Mouse (Mus musculus): ENCODE measurements around the gene Col4a4. TPM values are rescaled to one million over a fixed set of nuclear protein-coding genes. Genes with fewer than 3 reads are reported as not detected.

Col4a4 gene
- total RNA-seq, 1 experiment from 2014 or later = not detected

DNA sequence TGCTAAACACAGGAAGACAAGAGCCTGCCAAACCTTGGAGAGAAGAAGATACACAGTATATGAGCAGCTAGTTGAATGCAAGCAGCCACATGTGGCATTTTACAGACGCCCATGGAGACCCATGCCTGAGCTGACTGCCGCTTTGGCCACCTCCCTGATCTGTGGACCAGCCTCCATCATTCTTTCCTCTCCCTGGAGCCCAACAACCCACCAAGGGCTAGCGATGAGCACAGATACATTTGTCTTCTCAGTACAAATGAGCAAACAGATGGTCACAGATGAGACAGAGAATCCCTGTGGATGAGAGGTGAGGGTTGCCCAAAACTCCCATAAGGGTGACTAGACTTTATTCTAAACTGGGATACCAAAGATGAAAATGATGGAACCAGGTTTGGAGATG is 132.6 kb downstream of the Col4a4 start:
- ATAC-seq (replicated peaks in 1 of 2; ENCODE audit: insufficient read depth in 1 of 2, low FRiP score in 2 of 2, low TSS enrichment in 1 of 2, low read depth in 1 of 2, poor library complexity in 2 of 2, severe bottlenecking in 2 of 2) = no peak

DNA sequence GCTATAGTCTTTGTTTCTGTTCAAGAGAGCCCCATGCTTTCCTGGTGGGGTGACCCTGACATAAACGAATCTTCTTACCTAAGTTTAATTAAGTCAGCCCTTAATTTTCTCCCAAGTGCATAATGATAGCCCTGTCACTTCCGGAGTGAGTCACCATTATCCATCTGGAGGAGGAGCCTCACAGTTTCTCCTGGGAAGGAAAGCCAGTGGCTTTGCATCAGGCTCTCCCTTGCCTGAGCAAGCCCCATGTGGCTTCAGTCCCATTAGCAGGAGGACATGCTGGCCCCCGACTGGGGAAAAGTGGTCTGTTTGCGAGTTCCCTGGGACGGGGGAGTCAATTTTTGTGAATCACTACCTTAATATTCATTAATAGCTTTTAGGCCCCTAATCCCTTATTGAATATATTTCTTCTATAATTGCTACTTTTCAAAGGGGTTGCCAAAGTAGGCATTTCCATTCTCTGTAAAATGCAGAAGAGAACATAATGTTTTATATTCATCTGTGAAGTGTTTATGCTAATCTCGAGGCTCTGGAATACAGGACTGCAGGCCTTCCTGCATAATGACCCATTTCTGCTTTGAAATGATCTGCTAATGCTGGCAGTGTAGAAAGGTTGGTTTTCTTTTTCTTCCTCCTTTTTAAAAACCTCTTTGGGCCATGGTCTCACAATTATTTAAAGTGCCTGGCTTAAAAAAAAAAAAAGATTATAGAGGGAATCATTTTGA is 134.6 kb downstream of the Col4a4 start:
- ATAC-seq (replicated peaks in 1 of 2; ENCODE audit: insufficient read depth in 1 of 2, low FRiP score in 2 of 2, low TSS enrichment in 1 of 2, low read depth in 1 of 2, poor library complexity in 2 of 2, severe bottlenecking in 2 of 2) = no peak

DNA sequence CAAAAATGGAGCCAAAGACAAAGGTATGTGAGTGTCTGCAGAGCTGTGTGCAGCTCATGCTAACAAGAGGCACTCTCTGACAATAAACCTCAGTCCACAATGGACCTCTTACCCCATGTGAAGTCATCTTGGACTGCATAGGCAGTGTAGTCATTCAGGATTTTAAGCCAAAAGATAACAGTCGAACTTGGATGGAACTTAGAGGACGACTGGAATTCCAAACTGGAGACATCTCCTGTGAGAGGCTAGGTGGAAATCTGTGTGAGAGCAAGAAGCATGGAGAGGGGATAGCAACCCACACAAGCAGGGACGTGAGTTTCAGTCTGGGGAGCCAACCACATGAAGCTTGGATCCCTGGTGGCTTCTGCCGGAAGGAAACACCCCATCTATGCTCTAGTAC is 136.8 kb downstream of the Col4a4 start:
- no peak for ATAC-seq (replicated peaks in 1 of 2; ENCODE audit: insufficient read depth in 1 of 2, low FRiP score in 2 of 2, low TSS enrichment in 1 of 2, low read depth in 1 of 2, poor library complexity in 2 of 2, severe bottlenecking in 2 of 2)

DNA sequence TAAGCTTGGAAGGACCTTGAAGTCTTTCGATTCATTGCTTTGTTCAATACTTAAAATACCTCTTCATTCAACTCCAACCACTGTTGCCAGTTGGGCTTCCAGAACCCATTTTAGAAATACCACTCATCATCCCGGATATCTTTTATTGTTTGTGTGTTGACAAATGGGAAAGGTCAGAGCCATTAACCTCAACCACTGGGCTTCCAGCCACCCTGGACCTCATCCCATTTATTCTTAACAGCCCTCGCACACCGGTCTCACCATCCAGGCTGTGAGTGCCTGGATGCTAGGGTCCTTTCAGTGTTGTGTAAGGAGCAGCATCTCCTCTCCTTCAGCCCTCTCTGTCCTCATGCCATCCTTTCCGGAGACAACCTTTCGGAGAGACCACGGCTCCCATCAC is 140.6 kb downstream of the Col4a4 start:
- no peak for ATAC-seq (replicated peaks in 1 of 2; ENCODE audit: insufficient read depth in 1 of 2, low FRiP score in 2 of 2, low TSS enrichment in 1 of 2, low read depth in 1 of 2, poor library complexity in 2 of 2, severe bottlenecking in 2 of 2)

DNA sequence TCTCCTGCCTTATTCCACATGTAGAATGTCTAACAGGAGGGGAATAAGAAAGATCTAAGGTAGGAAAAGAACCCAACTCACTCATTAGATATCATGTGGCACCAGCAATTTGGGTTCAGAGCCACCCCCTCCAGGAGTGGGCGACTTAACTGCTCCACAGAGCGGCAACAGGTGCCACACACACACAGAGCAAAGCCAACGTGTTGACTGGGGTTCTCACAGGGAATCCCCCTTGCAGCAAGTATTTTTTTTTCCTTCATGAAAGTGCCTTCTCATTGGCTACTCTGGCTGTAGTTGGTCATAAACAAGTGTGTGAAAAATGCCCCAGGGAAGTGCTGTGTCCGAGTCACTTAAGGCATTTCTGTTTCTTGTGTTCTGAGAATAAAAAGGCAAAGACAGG is 143.1 kb downstream of the Col4a4 start:
- no peak for ATAC-seq (replicated peaks in 1 of 2; ENCODE audit: insufficient read depth in 1 of 2, low FRiP score in 2 of 2, low TSS enrichment in 1 of 2, low read depth in 1 of 2, poor library complexity in 2 of 2, severe bottlenecking in 2 of 2)

DNA sequence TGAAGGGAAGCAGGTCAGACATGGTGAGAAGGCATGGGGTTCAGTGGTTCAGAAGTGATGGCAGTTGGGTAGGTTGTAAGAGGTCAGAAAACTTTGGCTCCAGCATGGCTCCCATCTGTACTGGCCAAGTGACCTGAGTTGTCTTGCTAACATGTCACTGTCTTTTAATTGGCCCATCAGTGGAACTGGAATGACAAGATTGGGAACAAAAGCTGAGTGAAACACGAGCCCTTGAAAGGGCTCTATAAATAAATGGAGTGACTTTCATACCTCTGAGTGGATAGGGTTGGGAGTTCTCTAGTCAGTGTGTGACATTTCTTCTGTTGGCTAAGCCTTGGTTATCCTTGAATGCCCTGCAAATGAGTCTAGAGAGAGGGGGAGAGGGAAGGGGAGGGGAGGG is 146.5 kb downstream of the Col4a4 start:
- ATAC-seq (replicated peaks in 1 of 2; ENCODE audit: insufficient read depth in 1 of 2, low FRiP score in 2 of 2, low TSS enrichment in 1 of 2, low read depth in 1 of 2, poor library complexity in 2 of 2, severe bottlenecking in 2 of 2) = no peak

DNA sequence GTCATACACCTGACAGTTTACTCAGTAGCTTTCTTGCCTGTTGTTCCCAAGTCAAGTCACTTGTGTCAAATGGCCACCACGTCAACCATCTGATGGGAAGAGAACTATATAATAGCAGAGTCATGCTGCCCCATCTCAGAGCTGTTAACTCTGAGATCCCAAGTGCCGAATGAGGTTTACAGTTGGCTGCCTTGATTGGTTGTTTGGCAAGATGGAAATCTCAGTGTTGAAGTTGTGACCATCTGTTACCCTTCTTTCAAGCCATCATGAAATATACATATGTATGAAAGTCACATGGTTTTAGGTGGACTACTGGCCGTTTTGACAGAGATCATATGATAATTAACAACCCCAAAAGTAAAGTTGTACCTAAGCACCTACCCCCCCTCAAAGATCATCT is 149.4 kb downstream of the Col4a4 start:
- ATAC-seq (replicated peaks in 1 of 2; ENCODE audit: insufficient read depth in 1 of 2, low FRiP score in 2 of 2, low TSS enrichment in 1 of 2, low read depth in 1 of 2, poor library complexity in 2 of 2, severe bottlenecking in 2 of 2) = no peak

DNA sequence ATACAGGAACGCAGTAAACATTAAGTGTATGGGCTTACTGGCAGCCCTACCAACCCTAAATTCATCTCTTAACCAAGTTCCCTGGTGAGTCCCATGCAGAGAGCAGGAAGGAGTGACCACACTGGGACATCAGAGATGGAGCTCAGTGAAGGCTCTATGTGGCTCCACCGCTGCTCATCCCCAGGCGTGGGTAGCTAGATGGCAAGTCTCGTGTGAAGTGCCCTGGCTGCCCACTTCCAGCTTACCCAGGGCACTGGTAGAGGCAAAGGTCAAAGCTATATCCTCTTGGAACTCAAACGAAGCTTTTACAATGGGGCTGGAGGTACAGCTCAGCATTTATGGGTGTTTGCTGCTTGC is 153.0 kb downstream of the Col4a4 start:
- no peak for ATAC-seq (replicated peaks in 1 of 2; ENCODE audit: insufficient read depth in 1 of 2, low FRiP score in 2 of 2, low TSS enrichment in 1 of 2, low read depth in 1 of 2, poor library complexity in 2 of 2, severe bottlenecking in 2 of 2)

DNA sequence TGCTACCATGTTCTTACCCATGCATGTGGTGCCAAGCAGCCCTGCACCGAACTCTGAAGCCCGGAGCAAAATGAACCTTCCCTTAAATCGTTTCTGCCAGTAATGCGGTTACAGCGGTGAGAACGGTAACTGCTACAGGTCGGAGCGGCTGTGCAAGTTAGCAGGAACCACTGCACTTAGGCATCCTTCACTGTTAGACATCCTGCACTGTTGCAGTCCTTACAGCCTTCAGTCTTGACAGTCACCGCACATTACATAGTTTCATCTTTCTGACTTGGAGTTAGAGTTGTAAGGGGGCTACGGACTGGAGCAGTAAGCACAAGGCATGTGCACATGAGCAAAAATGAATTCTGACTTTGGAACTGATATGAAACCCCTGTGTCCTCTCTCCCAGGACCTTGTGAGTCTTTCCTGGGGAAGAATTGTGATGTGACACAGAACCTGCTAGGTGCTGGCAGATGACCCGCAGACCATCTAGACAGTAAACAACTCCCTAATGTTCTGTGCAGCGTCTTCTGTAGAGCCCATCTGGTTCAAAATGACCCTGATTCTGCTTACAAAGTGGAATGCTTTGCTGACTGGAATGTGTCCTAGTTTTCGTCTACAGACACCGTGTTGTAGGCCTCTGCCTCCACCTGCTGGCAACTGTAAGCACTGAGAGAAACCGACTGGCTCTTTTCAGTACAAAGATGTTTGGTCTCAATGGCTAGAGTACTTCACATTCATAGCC is 153.6 kb downstream of the Col4a4 start:
- ATAC-seq (replicated peaks in 1 of 2; ENCODE audit: insufficient read depth in 1 of 2, low FRiP score in 2 of 2, low TSS enrichment in 1 of 2, low read depth in 1 of 2, poor library complexity in 2 of 2, severe bottlenecking in 2 of 2) = no peak

DNA sequence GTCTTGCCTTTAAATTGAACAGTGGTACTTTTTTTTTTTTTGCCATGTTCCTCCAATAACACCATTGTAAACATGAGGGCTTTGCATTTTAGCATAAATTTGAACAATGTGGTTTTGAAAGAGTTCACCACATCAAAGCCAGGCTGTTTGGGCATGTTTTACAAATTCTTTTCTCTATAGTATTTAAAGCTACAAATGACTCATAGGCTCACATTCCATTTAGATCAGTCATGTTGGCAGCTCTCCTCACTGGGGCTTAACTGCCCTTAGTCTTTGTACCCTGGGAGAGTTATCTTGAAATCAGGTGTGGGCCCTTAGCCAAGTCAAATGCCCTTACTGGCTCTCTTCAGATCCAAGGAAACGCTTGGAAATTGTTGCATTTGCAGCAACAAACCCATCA is 157.6 kb downstream of the Col4a4 start:
- ATAC-seq (replicated peaks in 1 of 2; ENCODE audit: insufficient read depth in 1 of 2, low FRiP score in 2 of 2, low TSS enrichment in 1 of 2, low read depth in 1 of 2, poor library complexity in 2 of 2, severe bottlenecking in 2 of 2) = no peak

DNA sequence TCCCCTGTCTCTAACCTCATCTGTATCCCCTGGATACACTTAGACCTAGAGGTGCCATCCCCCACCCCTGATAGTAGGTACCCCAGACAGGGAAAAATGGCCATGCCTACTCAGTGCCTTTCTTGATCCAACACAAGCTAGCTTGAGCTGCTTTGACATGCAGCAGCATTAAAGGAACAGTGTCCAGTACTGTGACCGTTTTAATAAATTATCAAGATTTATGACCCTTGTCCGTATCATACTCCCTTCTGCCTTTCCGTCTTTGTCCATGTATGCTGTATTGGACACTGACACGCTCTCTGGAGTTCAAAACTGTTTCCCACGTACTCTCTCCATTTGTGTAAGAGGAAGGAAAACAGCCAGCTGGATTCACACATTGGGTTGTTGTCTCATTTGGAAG is 158.9 kb downstream of the Col4a4 start:
- no peak for ATAC-seq (replicated peaks in 1 of 2; ENCODE audit: insufficient read depth in 1 of 2, low FRiP score in 2 of 2, low TSS enrichment in 1 of 2, low read depth in 1 of 2, poor library complexity in 2 of 2, severe bottlenecking in 2 of 2)

DNA sequence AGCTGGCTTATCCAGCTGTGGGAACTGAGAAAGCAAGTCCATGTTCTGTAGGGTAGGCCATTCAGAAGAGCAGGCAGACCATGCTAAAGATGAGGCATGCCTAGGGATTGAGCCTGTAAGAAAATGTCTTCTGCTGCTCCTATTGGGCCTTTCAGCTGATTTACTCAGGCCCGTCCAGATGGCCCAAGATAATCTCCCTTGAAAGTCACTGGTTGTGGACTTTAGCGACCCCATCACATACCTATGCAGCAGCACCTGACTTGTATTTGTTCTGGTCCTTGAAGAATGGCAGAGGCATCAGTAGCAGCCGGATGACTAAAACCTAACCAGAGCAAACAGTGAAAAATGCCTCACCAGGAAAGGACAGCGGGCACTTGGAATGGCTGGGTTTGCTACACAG is 171.0 kb downstream of the Col4a4 start:
- no peak for ATAC-seq (replicated peaks in 1 of 2; ENCODE audit: insufficient read depth in 1 of 2, low FRiP score in 2 of 2, low TSS enrichment in 1 of 2, low read depth in 1 of 2, poor library complexity in 2 of 2, severe bottlenecking in 2 of 2)

DNA sequence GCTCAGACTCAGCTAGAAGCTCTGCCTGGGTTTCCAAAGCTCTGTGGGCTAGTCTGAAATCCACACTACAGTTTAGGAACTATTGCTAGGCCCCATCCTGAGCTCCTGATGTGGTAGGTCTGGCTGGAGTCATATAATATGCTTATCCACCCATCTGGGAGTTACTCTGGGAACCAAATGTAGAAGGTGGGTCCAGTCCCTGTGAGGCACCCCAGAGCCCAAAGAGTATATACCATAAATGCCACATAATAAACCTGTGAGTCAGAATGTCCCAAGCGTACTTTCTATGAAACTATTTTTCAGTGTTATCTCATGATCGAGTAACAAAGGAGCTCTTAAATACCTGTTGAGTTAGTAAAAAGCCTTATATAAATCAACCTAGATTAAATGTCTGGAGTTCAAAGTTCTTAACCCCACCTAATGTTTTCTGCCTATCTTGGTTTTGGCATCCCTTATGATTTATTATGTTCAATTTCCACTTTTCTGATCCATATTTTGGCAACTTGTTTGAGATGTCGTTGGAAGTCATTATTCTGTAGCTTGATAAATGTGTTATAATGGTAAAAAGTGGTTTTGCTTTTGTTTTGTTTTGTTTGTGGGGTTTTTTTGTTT is 172.1 kb downstream of the Col4a4 start:
- no peak for ATAC-seq (replicated peaks in 1 of 2; ENCODE audit: insufficient read depth in 1 of 2, low FRiP score in 2 of 2, low TSS enrichment in 1 of 2, low read depth in 1 of 2, poor library complexity in 2 of 2, severe bottlenecking in 2 of 2)

DNA sequence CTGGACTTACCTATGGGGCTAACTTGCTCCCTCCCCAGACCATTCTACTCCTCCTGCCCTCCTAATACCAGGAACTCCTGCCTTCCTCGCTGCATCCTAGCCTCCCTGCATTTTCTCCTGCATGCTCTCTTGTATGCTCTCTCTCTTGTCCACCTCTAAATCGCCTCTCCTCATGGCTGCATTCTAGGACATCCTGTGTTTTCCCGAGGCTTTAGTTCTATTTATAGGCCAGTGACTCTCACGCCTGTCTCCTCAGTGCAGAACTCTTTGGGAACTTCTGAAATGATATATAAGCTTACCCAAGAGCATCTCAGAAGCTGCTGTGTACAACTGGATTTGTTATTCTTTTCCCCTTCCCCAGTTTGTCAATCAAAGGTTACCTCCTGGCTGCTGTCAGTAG is 174.6 kb downstream of the Col4a4 start:
- ATAC-seq (replicated peaks in 1 of 2; ENCODE audit: insufficient read depth in 1 of 2, low FRiP score in 2 of 2, low TSS enrichment in 1 of 2, low read depth in 1 of 2, poor library complexity in 2 of 2, severe bottlenecking in 2 of 2) = no peak

DNA sequence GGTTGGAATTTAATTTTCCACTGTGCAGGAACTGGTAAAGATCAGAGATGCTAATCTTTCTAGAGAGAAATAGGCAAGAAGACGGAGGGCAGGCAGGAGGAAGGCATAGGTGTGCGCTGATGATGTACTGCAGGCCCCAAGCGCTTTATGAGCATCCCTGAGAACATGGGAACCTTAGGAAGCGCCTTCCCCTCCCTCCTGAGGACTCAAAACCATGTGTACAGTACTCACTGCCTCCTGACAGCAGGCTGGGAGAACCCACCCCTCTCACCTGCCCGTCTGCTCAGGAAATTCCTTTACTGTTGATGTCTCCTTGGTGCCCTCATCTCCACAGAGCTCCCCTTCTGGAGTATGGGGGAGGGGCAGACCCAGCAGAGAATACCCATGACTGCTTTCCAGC is 175.1 kb downstream of the Col4a4 start:
- ATAC-seq (replicated peaks in 1 of 2; ENCODE audit: insufficient read depth in 1 of 2, low FRiP score in 2 of 2, low TSS enrichment in 1 of 2, low read depth in 1 of 2, poor library complexity in 2 of 2, severe bottlenecking in 2 of 2) = no peak

DNA sequence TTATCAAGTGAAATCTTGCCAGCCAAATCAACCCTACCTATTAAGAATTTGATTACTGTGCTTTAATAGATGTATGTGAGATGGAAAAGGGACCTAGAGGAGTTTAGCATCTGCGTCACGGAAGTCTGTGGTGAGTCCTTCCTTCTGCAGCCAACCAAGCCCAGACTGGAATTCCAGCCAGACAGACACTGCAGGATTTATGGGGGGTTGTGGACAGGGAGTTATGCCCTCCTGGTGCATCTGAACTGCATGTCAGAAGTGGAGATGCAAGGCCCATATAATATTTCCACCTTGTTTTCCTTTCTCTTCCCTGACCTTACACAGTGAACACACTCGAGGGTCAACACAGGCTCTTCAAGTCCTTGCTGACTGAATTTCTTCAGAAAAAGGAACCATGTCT is 176.1 kb downstream of the Col4a4 start:
- no peak for ATAC-seq (replicated peaks in 1 of 2; ENCODE audit: insufficient read depth in 1 of 2, low FRiP score in 2 of 2, low TSS enrichment in 1 of 2, low read depth in 1 of 2, poor library complexity in 2 of 2, severe bottlenecking in 2 of 2)

DNA sequence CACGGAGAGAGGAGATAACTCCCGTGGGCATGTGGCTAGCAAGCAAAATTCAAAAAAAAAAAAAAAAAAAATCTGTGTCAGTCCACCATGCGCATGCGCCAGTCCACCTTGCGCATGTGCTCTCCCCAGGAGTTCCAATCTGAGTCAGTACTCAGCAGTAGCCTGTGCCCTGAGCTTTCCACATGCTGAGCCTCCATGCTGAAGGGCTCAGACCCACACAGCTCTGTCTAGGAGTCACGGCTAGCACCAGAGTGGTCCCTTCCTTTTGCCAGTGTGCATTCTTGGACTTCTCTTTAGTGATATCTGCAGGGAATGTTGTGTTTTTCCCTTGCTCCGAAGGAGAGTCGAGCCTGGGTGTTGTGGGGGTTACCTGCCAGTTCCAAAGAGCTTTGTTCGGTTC is 177.4 kb downstream of the Col4a4 start:
- no peak for ATAC-seq (replicated peaks in 1 of 2; ENCODE audit: insufficient read depth in 1 of 2, low FRiP score in 2 of 2, low TSS enrichment in 1 of 2, low read depth in 1 of 2, poor library complexity in 2 of 2, severe bottlenecking in 2 of 2)

DNA sequence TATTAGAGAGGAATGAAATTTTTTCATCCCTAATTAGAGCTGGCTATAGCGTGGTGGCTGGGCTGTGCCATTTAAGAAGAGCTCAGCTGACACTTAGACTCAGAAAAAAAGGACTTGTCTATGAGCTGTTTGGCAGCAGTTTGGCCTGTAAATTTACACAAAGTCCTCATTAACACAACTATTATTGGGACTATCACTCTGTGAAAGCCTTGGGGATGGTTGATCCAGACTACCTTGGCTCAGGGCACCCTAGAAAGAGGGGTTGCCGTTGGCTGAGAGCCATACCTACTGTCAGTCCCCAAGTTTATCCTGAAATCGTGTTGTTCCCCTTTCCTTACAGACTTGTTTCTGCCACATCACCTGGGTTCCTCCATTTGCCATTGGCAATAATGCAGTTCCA is 178.9 kb downstream of the Col4a4 start:
- ATAC-seq (replicated peaks in 1 of 2; ENCODE audit: insufficient read depth in 1 of 2, low FRiP score in 2 of 2, low TSS enrichment in 1 of 2, low read depth in 1 of 2, poor library complexity in 2 of 2, severe bottlenecking in 2 of 2) = no peak
